Comparison of ENCODE assay signal across 9 mouse cellular contexts in genomic region chr4:124860446-124860845, GRCm38 (mm10). TPM values are rescaled to one million over a fixed set of nuclear protein-coding genes. Genes with fewer than 3 reads are reported as not detected.
DNase-seq lines count a peak whose midpoint lies in the region; ATAC-seq and TF ChIP-seq lines count a peak whose summit lies in the region.
"Had no signal": no experiment of that assay in that cellular context is flagged by ENCODE, and none has a peak within 500 bp of the region (broad histone marks: within the 10 kb centered on the region; RNA-seq: fewer than 3 reads in every experiment).

No protein-coding gene starts in this region.

- no peak for TF ChIP-seq POLR2A in cortical plate, adult 2 months (IDR thresholded peaks at IDR 0.05; ENCODE audit: extremely low read depth, insufficient read depth, low read length)

- H3K9ac ChIP-seq in midbrain, embryonic 12.5 days (replicated peaks) = no peak overlapping the region; the same call in 1 of the 2 replicates
- H3K9ac ChIP-seq: embryonic facial prominence, embryonic 15.5 days had no signal

- ATAC-seq in midbrain, embryonic 12.5 days (ENCODE audit: low FRiP score, low read depth) = no peak

- H3K36me3 ChIP-seq in midbrain, embryonic 12.5 days = peaks cover 38% of the 10 kb centered on the region

- H3K27me3 ChIP-seq in midbrain, embryonic 12.5 days = peaks cover 7% of the 10 kb centered on the region; the same call in 1 of the 2 replicates

- H3K4me3 ChIP-seq in cortical plate, adult 2 months (ENCODE audit: insufficient read depth, low read length) = peak overlapping the region; percentile 95; the same call in 1 of the 2 replicates
- 0 out of 2 replicates have a peak overlapping the region, but pooled peaks have one; percentile 76 for H3K4me3 ChIP-seq in midbrain, embryonic 12.5 days

- DNase-seq in urinary bladder, adult 18-20 months (ENCODE audit: low spot score in 2 of 2) = peak; percentile 25 to 51
- no peak for DNase-seq in urinary bladder, adult 2 months (ENCODE audit: low spot score)
- peak; percentile 78 to 87 for DNase-seq in heart, postnatal 14 days
- peak; percentile 54 to 89 for DNase-seq in kidney, postnatal 36 days
- peak; percentile 35 for DNase-seq in thymus, postnatal 0 days (ENCODE audit: low spot score)
- DNase-seq in left cerebral cortex, postnatal 25 days (ENCODE audit: low spot score in 2 of 2) = no peak

- H3K4me1 ChIP-seq in cortical plate, adult 2 months (ENCODE audit: control insufficient read depth, insufficient read depth, low read length) = peaks cover 1% of the 10 kb centered on the region
- peaks cover 19% of the 10 kb centered on the region for H3K4me1 ChIP-seq in midbrain, embryonic 12.5 days

- no peaks in the 10 kb centered on the region for H3K9me3 ChIP-seq in midbrain, embryonic 12.5 days
- H3K9me3 ChIP-seq: embryonic facial prominence, embryonic 15.5 days had no signal

- TF ChIP-seq CTCF in cortical plate, adult 2 months (IDR thresholded peaks at IDR 0.05; ENCODE audit: extremely low read depth, insufficient read depth, low read length) = no peak

- no peak overlapping the region for H3K27ac ChIP-seq in cortical plate, adult 2 months (ENCODE audit: insufficient read depth, low read length)
- H3K27ac ChIP-seq in midbrain, embryonic 12.5 days (replicated peaks) = no peak overlapping the region
- H3K27ac ChIP-seq: embryonic facial prominence, embryonic 15.5 days had no signal

- peak overlapping the region; percentile 75 for H3K4me2 ChIP-seq in midbrain, embryonic 12.5 days (replicated peaks)

- intact Hi-C loops in heart, postnatal 14 days (cut with DNase I) = no loop called here
- intact Hi-C loops in left cerebral cortex, postnatal 25 days (cut with DNase I) = loop anchor here (5.0 kb wide), 1 partner anchor 77 kb away; the partner anchor contains the start of genes 9930104L06Rik and Cdca8

- 16% methylated on average over 7 of the region's 7 CpGs for WGBS in midbrain, embryonic 12.5 days

RNA-seq across cellular contexts. Expression of gene Maneal, which starts 1.5 kb away (rescaled TPM):
- 0.65 and 0.76 TPM in 2 replicates for polyA plus RNA-seq in urinary bladder, adult 2 months (2012; rRNA removed)
- 52.7 and 53.7 TPM in 2 replicates for polyA plus RNA-seq in cortical plate, adult 2 months (2012; rRNA removed)
- total RNA-seq in heart, postnatal 14 days (2021) = under 1 TPM; 0.10 to 0.17 TPM
- polyA plus RNA-seq in midbrain, embryonic 12.5 days (2016; fragmentation: Nextera tagmentation; extraction: Ambion mirVana) = 7.1 and 7.9 TPM in 2 replicates
- polyA plus RNA-seq in thymus, postnatal 0 days (2015; fragmentation: Nextera tagmentation; extraction: Ambion mirVana) = 0.15 and 0.25 TPM in 2 replicates
- 10 to 100 TPM; 49.2 to 51.7 TPM for total RNA-seq in left cerebral cortex, postnatal 25 days (2021)

RNA-seq across cellular contexts. Expression of gene 1110065P20Rik, which starts 9.4 kb away (rescaled TPM):
- polyA plus RNA-seq in urinary bladder, adult 2 months (2012; rRNA removed) = 32.4 and 37.5 TPM in 2 replicates
- 95.8 and 103 TPM in 2 replicates for polyA plus RNA-seq in cortical plate, adult 2 months (2012; rRNA removed)
- 10 to 100 TPM; 23.9 to 24.8 TPM for total RNA-seq in heart, postnatal 14 days (2021)
- 69.1 and 72.4 TPM in 2 replicates for polyA plus RNA-seq in midbrain, embryonic 12.5 days (2016; fragmentation: Nextera tagmentation; extraction: Ambion mirVana)
- 37.4 and 42.6 TPM in 2 replicates for polyA plus RNA-seq in thymus, postnatal 0 days (2015; fragmentation: Nextera tagmentation; extraction: Ambion mirVana)
- 10 to 100 TPM; 73.5 to 74.0 TPM for total RNA-seq in left cerebral cortex, postnatal 25 days (2021)

RNA-seq across cellular contexts. Expression of gene Yrdc, which starts 10.0 kb away (rescaled TPM):
- 32.5 and 47.3 TPM in 2 replicates for polyA plus RNA-seq in urinary bladder, adult 2 months (2012; rRNA removed)
- polyA plus RNA-seq in cortical plate, adult 2 months (2012; rRNA removed) = 41.5 and 42.0 TPM in 2 replicates
- total RNA-seq in heart, postnatal 14 days (2021) = 10 to 100 TPM; 17.5 to 17.9 TPM
- polyA plus RNA-seq in midbrain, embryonic 12.5 days (2016; fragmentation: Nextera tagmentation; extraction: Ambion mirVana) = 48.4 and 49.3 TPM in 2 replicates
- polyA plus RNA-seq in thymus, postnatal 0 days (2015; fragmentation: Nextera tagmentation; extraction: Ambion mirVana) = 42.2 and 49.4 TPM in 2 replicates
- total RNA-seq in left cerebral cortex, postnatal 25 days (2021) = 10 to 100 TPM; 30.6 to 34.9 TPM

RNA-seq across cellular contexts. Expression of gene Epha10, which starts 20.3 kb away (rescaled TPM):
- not detected in 2 replicates for polyA plus RNA-seq in urinary bladder, adult 2 months (2012; rRNA removed)
- 56.6 and 58.0 TPM in 2 replicates for polyA plus RNA-seq in cortical plate, adult 2 months (2012; rRNA removed)
- total RNA-seq in heart, postnatal 14 days (2021) = not detected
- 12.3 and 13.3 TPM in 2 replicates for polyA plus RNA-seq in midbrain, embryonic 12.5 days (2016; fragmentation: Nextera tagmentation; extraction: Ambion mirVana)
- not detected in 2 replicates for polyA plus RNA-seq in thymus, postnatal 0 days (2015; fragmentation: Nextera tagmentation; extraction: Ambion mirVana)
- 10 to 100 TPM; 46.6 to 49.7 TPM for total RNA-seq in left cerebral cortex, postnatal 25 days (2021)

RNA-seq across cellular contexts. Expression of gene Mtf1, which starts 58.5 kb away (rescaled TPM):
- 9.0 and 10.1 TPM in 2 replicates for polyA plus RNA-seq in urinary bladder, adult 2 months (2012; rRNA removed)
- polyA plus RNA-seq in cortical plate, adult 2 months (2012; rRNA removed) = 13.2 and 14.5 TPM in 2 replicates
- total RNA-seq in heart, postnatal 14 days (2021) = 10 to 100 TPM; 12.8 to 15.7 TPM
- 15.1 and 18.0 TPM in 2 replicates for polyA plus RNA-seq in midbrain, embryonic 12.5 days (2016; fragmentation: Nextera tagmentation; extraction: Ambion mirVana)
- 13.2 and 14.2 TPM in 2 replicates for polyA plus RNA-seq in thymus, postnatal 0 days (2015; fragmentation: Nextera tagmentation; extraction: Ambion mirVana)
- 10 to 100 TPM; 25.2 to 29.7 TPM for total RNA-seq in left cerebral cortex, postnatal 25 days (2021)

Comparison
In these comparisons a context has a peak if more than half of its experiments do, and no peak if none do; other contexts are left out.
1. DNase-seq: peak in urinary bladder, adult 18-20 months (2 of 2), heart, postnatal 14 days (2 of 2), kidney, postnatal 36 days (2 of 2) and thymus, postnatal 0 days (single experiment); none in urinary bladder, adult 2 months (single experiment) and left cerebral cortex, postnatal 25 days (0 of 2).